Mouse (Mus musculus) kidney, postnatal 0 days (tissue): ENCODE results near the gene Bcl2l13. TPM values are rescaled to one million over a fixed set of nuclear protein-coding genes. Genes with fewer than 3 reads are reported as not detected.

Experiments used
- ATAC-seq: fragments of 200-750 bp; cut with Nextera tagmentation; replicated peaks from 2 replicates; pipeline ENCODE4 v1.8.0; 2017; ENCODE audit warnings: low read depth, moderate number of reproducible peaks, moderate TSS enrichment, moderate library complexity; ENCODE audit not compliant: low FRiP score
- DNase-seq: peaks from one replicate; pipeline ENCODE4 v3.0.0-alpha.2; 2016; ENCODE audit warnings: low spot score
- H3K27ac ChIP-seq: fragments of 300-500 bp; sonication (generic); 2 replicates; pipeline ENCODE4 v1.5.1; 2014; ENCODE audit warnings: mild to moderate bottlenecking
- H3K27me3 ChIP-seq: fragments of 300-500 bp; sonication (generic); 2 replicates; pipeline ENCODE4 v1.6.1; 2014; ENCODE audit warnings: low read length, mixed read lengths; ENCODE audit not compliant: insufficient read depth
- H3K36me3 ChIP-seq: fragments of 300-500 bp; sonication (generic); 2 replicates; pipeline ENCODE4 v1.6.1; 2014; ENCODE audit warnings: low read length, mixed read lengths; ENCODE audit not compliant: insufficient read depth
- H3K4me1 ChIP-seq: fragments of 300-500 bp; sonication (generic); replicated peaks from 2 replicates; pipeline ENCODE4 v1.6.1; 2014; ENCODE audit warnings: antibody characterized with exemption, low read length, mixed read lengths; ENCODE audit not compliant: insufficient read depth
- H3K4me2 ChIP-seq: fragments of 300-500 bp; sonication (generic); 2 replicates; pipeline ENCODE4 v1.6.1; 2014; ENCODE audit warnings: mild to moderate bottlenecking, low read length, moderate library complexity, mixed read lengths
- H3K4me3 ChIP-seq: fragments of 300-500 bp; sonication (generic); replicated peaks from 2 replicates; pipeline ENCODE4 v1.5.1; 2014; ENCODE audit warnings: low read depth, low read length
- H3K9ac ChIP-seq: fragments of 300-500 bp; sonication (generic); 2 replicates; pipeline ENCODE4 v1.6.1; 2014; ENCODE audit warnings: low read depth, low read length
- H3K9me3 ChIP-seq: fragments of 300-500 bp; sonication (generic); replicated peaks from 2 replicates; pipeline ENCODE4 v1.6.1; 2016; ENCODE audit warnings: low read length, inconsistent platforms, mixed read lengths
- CTCF ChIP-seq: IDR thresholded peaks from 2 replicates; pipeline ENCODE4 v1.5.1; 2016; ENCODE audit warnings: antibody characterized with exemption, low read depth, mild to moderate bottlenecking, moderate library complexity
- WGBS: fragments of 180-500 bp; shearing (Covaris S2); extraction: QIAGEN DNeasy Blood & Tissue Kit; methylation state at CpG from one replicate; pipeline ENCODE4 v1.1.7; 2014; 5-methylcytosine and 5-hydroxymethylcytosine counted together
- polyA plus RNA-seq: library from polyadenylated mRNA; unstranded; fragments of >200 nt; fragmentation: Nextera tagmentation; extraction: Ambion mirVana; gene quantifications from 2 replicates; pipeline ENCODE4 v1.2.1, GENCODE M21; 2015

Gene Bcl2l13
- polyA plus RNA-seq, 1 experiment from 2014 or later = 22.4 TPM

DNA sequence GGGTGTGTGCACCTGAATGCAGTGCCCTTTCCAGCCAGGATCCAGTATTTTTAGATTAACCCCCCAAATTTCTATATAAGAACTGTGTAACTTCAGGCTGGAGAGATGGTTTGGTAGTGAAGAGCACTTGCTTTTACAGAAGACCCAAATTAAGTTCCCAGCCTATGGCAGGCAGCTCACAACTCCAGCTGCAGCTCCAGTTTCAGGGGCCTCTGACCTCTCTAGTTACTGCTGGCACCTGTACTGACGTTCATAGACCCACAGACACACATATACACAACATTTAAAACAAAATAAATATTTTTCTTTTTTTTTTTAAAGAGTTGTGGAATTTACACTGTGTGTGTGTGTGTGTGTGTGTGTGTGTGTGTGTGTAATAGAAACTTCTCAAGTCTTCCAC is 93.4 kb downstream of the Bcl2l13 start:
- no peak overlapping the region for H3K9ac ChIP-seq
- DNase-seq (no peak), ATAC-seq (no peak)
- 39% methylated on average over 1 of the region's 1 CpGs for WGBS
- no peaks in the 10 kb centered on the region for H3K4me1 ChIP-seq
- peaks cover 14% of the 10 kb centered on the region for H3K36me3 ChIP-seq
- no peak overlapping the region for H3K4me3 ChIP-seq
- TF ChIP-seq CTCF = no peak
- no peak overlapping the region for H3K4me2 ChIP-seq
- no peak overlapping the region for H3K27ac ChIP-seq
- no peaks in the 10 kb centered on the region for H3K9me3 ChIP-seq
- no peaks in the 10 kb centered on the region for H3K27me3 ChIP-seq

DNA sequence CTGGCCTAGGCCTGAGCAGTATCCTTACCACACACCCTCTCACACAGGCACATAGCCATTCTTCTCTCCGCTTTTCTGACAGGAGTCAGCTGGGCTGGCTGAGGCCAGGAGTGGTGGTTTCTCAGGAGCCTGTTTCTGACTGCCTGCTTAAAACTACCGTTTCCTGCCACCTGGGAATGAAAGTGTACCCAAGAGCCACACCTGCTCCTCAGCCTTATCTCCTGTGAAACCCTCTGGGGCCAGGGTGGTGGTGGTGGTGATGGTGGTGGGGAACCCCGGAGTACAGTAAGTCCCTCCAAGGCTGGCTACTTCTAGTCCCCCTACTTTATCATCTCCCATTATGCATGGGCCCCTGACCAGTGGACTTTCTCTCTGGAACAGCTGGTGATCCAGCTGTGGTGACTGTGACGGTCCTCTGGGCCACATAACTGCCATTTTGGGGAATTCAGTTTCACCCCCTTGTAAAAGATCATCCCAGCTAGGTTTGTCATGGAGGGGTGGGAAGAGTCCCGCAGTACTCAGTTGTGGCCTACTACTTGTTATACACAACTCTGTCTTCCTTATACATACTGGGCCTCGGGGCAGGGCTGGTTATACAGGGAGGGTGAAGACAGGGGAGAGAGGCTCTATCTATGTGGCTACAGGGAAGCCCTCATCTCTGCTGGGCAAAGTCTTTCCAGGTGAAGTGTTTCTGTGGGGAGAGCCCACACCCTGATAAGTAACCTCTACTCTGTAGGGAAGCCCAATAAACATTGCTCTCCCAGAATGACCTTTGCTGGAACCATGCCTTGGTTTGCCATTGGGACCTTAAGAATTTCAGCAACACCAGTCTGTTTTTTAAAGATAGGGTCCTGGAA is 94.7 kb downstream of the Bcl2l13 start:
- 81% methylated on average over 6 of the region's 6 CpGs for WGBS
- no peak for ATAC-seq

DNA sequence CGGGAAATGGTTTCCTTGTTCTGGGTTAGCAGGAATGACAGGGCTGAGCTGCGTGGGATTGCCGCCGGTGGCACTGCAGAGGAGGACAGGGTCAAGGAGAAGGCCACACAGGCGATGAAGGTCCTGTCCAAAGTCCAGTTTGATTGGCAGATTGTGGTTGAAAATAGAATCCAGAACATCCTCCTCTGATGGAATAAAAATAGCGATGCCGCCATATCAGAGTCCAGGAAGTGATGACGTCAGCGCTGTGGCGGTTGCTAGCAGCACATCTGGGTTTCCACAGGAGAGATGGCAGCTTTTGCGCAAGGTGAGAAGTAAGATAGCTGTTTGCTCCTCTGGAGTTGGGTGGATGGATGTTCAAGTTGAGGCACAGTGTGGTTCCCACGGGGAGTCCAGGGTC is 96.6 kb downstream of the Bcl2l13 start:
- H3K9me3 ChIP-seq = no peaks in the 10 kb centered on the region
- H3K27ac ChIP-seq = no peak overlapping the region
- H3K4me1 ChIP-seq = no peaks in the 10 kb centered on the region
- no peak for TF ChIP-seq CTCF
- 79% methylated on average over 12 of the region's 12 CpGs for WGBS
- peaks cover 17% of the 10 kb centered on the region for H3K36me3 ChIP-seq
- no peak for DNase-seq
- no peak overlapping the region for H3K9ac ChIP-seq
- H3K4me3 ChIP-seq = no peak overlapping the region
- no peak overlapping the region for H3K4me2 ChIP-seq
- no peaks in the 10 kb centered on the region for H3K27me3 ChIP-seq
- no peak for ATAC-seq

More for the DNA sequence above, 94.7 kb downstream of the Bcl2l13 start:
- Histone ChIP-seq H3K27ac (no peak overlapping the region), H3K4me1 (no peaks in the 10 kb centered on the region), H3K4me3 (no peak overlapping the region), H3K9me3 (no peaks in the 10 kb centered on the region), H3K36me3 (peaks cover 17% of the 10 kb centered on the region), H3K9ac (no peak overlapping the region), H3K27me3 (no peaks in the 10 kb centered on the region), H3K4me2 (no peak overlapping the region)
- TF ChIP-seq CTCF = no peak
- DNase-seq = no peak

DNA sequence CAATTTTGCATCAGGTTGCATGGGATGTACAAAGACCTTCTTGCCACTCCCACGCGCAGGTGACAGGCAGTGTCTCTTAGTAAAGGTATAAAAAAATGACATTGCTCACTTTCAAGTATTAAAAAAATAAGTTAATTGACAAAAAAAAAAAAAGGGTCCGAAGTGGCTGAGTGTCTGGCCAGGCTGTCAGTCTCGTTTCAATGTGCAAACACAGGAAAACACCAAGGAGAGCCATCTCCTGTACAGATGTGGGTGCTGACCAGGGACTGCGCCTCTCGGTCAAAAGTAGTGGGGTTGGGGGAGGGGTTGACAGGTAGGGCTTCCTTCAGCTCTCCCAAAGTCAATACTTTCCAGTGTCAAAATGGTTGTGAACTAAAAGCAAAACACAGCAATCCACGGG is 97.7 kb downstream of the Bcl2l13 start:
- H3K36me3 ChIP-seq = peaks cover 17% of the 10 kb centered on the region
- ATAC-seq (no peak), DNase-seq (no peak)
- H3K4me3 ChIP-seq = no peak overlapping the region
- no peak overlapping the region for H3K9ac ChIP-seq
- TF ChIP-seq CTCF = no peak
- no peaks in the 10 kb centered on the region for H3K9me3 ChIP-seq
- 87% methylated on average over 7 of the region's 7 CpGs for WGBS
- no peaks in the 10 kb centered on the region for H3K27me3 ChIP-seq
- H3K27ac ChIP-seq = no peak overlapping the region
- H3K4me1 ChIP-seq = no peaks in the 10 kb centered on the region
- H3K4me2 ChIP-seq = no peak overlapping the region

DNA sequence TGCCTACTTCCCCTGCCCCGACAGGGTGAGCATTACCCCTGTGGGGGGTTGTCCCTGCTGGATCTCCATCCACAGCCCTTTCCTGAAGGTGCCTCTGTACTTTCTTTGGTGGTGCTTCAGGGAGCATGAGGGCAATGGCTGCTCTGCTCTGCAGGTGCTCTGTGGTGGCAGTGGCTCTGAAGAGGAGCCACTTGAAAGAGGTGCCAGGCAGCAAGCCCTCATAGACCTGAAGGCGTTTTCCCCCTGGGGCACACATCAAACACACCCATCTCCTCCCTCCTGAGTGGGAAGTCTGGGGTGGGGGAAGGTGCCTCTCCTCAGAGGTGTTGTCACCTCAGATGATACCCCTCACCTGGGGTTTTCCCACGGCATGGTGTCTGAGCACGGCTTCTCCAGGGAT is 98.2 kb downstream of the Bcl2l13 start:
- ATAC-seq = no peak
- no peak for TF ChIP-seq CTCF

GRCm38 (mm10) chr6:120937104-120937617 is 101.1 kb downstream of the Bcl2l13 start:
- peaks cover 12% of the 10 kb centered on the region for H3K36me3 ChIP-seq
- no peak overlapping the region for H3K27ac ChIP-seq
- DNase-seq (no peak), ATAC-seq (no peak)
- no peaks in the 10 kb centered on the region for H3K9me3 ChIP-seq
- TF ChIP-seq CTCF = no peak
- H3K4me3 ChIP-seq = no peak overlapping the region
- H3K4me1 ChIP-seq = no peaks in the 10 kb centered on the region
- H3K27me3 ChIP-seq = no peaks in the 10 kb centered on the region
- 82% methylated on average over 16 of the region's 16 CpGs for WGBS
- H3K9ac ChIP-seq = no peak overlapping the region
- H3K4me2 ChIP-seq = no peak overlapping the region

More for the DNA sequence above, 98.2 kb downstream of the Bcl2l13 start:
- DNase-seq = no peak
- WGBS = 76% methylated on average over 4 of the region's 4 CpGs
- no peaks in the 10 kb centered on the region for H3K4me1 ChIP-seq
- no peak overlapping the region for H3K27ac ChIP-seq
- H3K9me3 ChIP-seq = no peaks in the 10 kb centered on the region
- no peak overlapping the region for H3K4me2 ChIP-seq
- no peak overlapping the region for H3K4me3 ChIP-seq
- peaks cover 17% of the 10 kb centered on the region for H3K36me3 ChIP-seq
- H3K27me3 ChIP-seq = no peaks in the 10 kb centered on the region
- H3K9ac ChIP-seq = no peak overlapping the region
